Mouse (Mus musculus): Measurements from ENCODE around the gene Hspb7. TPM values are rescaled to one million over a fixed set of nuclear protein-coding genes. Genes with fewer than 3 reads are reported as not detected.
A peak's percentile ranks its signal among the peaks of the same experiment; 100 is the strongest.

Hspb7 gene
- polyA plus RNA-seq (2016; fragmentation: Nextera tagmentation; extraction: Ambion mirVana) = not detected in 2 replicates

DNA sequence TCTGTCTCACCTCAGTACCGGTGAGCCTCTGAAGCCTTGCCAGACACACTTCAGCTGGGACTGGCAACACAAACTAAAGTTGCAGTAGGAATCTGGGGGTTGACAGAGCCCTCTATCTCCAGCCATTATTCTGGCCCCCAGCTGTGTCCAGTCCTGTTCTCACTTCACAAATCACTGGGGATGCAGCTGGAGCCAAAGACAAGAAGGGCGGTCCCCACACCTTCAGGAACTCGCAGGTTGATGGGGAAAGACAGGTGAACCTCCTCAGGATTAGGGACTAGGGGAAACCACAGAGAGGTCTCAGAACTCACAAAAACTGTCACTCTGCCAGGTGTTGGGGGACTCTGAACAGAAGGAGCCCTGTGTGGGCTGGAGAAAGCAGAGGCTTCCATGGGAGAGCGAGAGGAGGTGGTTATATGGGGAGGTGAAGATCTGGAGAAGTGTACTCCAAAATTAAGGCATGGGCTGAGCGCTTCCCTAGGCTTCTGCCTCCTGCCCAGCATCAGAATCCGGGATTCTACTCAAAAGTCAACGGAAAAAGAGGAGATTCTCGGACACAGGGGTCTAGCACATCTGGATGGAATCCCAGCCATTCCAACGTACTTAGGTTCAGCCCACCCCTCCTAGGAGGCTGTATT is at the start of gene Hspb7:
Gene Hspb7 (plus strand): TSS at position 588 of the 638 bp plus-strand sequence.
- Histone ChIP-seq H3K4me3 (no peak within 1 kb of the TSS), H3K27me3 (peaks cover 13% of the 10 kb centered on the region), H3K27ac (no peak within 1 kb of the TSS), H3K4me1 (peaks cover 9% of the 10 kb centered on the region), H3K36me3 (no peaks in the 10 kb centered on the region), H3K9ac (no peak within 1 kb of the TSS), H3K4me2 (replicated peaks) (no peak within 1 kb of the TSS), H3K9me3 (no peaks in the 10 kb centered on the region)
- ATAC-seq (ENCODE audit: insufficient number of reproducible peaks, insufficient read depth, low FRiP score, low TSS enrichment) = no peak
- WGBS = 53% methylated on average over 9 of the region's 9 CpGs

DNA sequence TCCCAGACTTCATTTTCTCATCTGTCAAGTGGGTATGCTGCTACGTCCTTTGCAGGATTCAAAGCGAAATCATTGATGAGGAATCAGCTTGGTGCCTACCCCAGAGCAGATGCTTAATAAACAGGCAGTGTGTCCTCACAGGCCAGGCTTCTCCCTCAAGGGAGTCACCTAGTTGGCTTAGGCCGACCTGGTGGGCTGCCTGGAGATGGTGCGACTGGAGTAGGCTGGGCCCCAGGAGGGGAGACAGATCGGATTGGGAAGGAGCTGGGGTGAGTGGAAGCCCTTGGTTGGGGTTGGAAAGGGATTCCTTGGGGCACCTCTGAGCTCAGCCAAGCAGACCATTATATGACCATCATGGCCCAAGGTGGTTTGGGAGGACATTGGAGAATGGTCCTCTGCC is 48.2 kb upstream of the Hspb7 start:
- Histone ChIP-seq H3K4me2 (replicated peaks) (no peak overlapping the region), H3K27ac (no peak overlapping the region), H3K9ac (no peak overlapping the region), H3K4me1 (0 out of 2 replicates have a peak, but pooled peaks cover 8% of the 10 kb centered on the region), H3K36me3 (no peaks in the 10 kb centered on the region), H3K27me3 (peaks cover 24% of the 10 kb centered on the region), H3K4me3 (no peak overlapping the region), H3K9me3 (no peaks in the 10 kb centered on the region)
- 90% methylated on average over 5 of the region's 5 CpGs for WGBS
- ATAC-seq (ENCODE audit: insufficient number of reproducible peaks, insufficient read depth, low FRiP score, low TSS enrichment) = no peak

DNA sequence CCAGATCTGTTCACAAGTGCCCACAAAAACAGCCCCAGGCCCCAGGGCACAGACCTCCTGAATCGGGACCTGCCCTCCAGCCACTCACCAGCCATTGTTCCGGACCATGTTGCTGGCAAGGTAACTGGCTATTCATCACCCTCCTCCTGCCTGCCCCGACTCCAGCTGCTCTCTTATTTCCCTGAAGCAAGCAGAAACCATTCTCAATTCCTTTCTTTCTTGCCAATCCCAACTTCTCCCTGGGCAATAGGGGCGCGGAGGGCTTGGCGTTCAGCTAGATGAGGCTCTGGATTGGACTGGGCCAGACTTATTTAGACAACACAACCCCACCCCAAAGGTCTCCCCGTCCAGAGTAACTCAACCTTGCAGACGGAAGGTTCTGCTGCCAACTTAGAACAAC is 40.9 kb upstream of the Hspb7 start:
- no peak for ATAC-seq (ENCODE audit: insufficient number of reproducible peaks, insufficient read depth, low FRiP score, low TSS enrichment)

DNA sequence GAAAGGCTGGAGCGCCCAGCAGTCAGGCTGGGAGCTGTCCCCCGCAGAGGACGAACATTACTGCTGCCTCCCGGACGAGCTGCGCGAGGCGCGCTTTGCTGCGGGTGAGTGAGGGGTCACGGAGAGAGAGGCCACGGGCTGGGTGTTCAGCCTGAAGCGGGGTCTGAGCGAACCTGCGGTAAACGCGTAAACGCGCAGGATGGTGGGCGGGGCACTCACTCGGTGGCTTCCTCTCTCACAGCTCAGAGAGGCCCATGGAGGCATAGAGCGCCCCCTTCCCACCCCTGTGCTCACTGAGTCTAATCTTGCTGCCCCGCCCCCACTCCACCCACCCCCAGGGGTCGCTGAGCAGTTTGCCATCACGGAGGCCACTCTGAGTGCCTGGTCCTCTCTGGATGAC is 38.2 kb upstream of the Hspb7 start:
- Histone ChIP-seq H3K4me3 (peak overlapping the region; percentile 35), H3K27me3 (peaks cover 56% of the 10 kb centered on the region), H3K27ac (no peak overlapping the region), H3K4me1 (peaks cover 14% of the 10 kb centered on the region), H3K9ac (0 out of 2 replicates have a peak overlapping the region, but pooled peaks have one; percentile 25), H3K4me2 (replicated peaks) (peak overlapping the region; percentile 67), H3K36me3 (no peaks in the 10 kb centered on the region), H3K9me3 (no peaks in the 10 kb centered on the region)
- no peak for ATAC-seq (ENCODE audit: insufficient number of reproducible peaks, insufficient read depth, low FRiP score, low TSS enrichment)
- 1% methylated on average over 24 of the region's 25 CpGs for WGBS

More for the DNA sequence above, 40.9 kb upstream of the Hspb7 start:
- no peaks in the 10 kb centered on the region for H3K36me3 ChIP-seq
- 68% methylated on average over 8 of the region's 8 CpGs for WGBS
- peaks cover 51% of the 10 kb centered on the region for H3K27me3 ChIP-seq
- no peaks in the 10 kb centered on the region for H3K9me3 ChIP-seq
- H3K4me3 ChIP-seq = no peak overlapping the region
- H3K4me1 ChIP-seq = peaks cover 12% of the 10 kb centered on the region
- H3K9ac ChIP-seq = no peak overlapping the region
- no peak overlapping the region for H3K4me2 ChIP-seq (replicated peaks)
- no peak overlapping the region for H3K27ac ChIP-seq

DNA sequence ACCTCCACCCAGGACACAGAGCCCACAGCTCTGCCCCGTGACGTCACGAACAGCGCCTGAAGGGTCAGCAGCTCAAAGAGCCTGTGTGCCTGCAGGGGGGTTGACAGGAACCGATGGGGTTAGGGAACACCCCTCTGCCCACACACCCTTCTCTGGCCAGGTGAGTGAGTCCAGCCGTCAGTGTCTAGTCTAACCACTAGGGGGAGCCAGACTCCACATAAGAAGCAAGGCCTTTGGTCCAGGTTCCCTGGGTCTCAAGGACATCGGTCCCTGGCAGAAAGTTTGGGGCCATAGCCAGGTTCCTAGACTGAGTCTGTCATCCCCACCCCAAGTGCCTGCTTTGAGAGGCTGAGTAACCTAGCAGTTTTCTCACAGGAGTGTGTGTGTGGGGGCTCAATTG is 35.3 kb upstream of the Hspb7 start:
- Histone ChIP-seq H3K36me3 (no peaks in the 10 kb centered on the region), H3K9me3 (no peaks in the 10 kb centered on the region), H3K4me1 (peaks cover 14% of the 10 kb centered on the region), H3K27ac (no peak overlapping the region), H3K27me3 (peaks cover 48% of the 10 kb centered on the region), H3K4me2 (replicated peaks) (no peak overlapping the region), H3K9ac (no peak overlapping the region), H3K4me3 (no peak overlapping the region)
- WGBS = under 1% methylated on average over 7 of the region's 7 CpGs
- no peak for ATAC-seq (ENCODE audit: insufficient number of reproducible peaks, insufficient read depth, low FRiP score, low TSS enrichment)

DNA sequence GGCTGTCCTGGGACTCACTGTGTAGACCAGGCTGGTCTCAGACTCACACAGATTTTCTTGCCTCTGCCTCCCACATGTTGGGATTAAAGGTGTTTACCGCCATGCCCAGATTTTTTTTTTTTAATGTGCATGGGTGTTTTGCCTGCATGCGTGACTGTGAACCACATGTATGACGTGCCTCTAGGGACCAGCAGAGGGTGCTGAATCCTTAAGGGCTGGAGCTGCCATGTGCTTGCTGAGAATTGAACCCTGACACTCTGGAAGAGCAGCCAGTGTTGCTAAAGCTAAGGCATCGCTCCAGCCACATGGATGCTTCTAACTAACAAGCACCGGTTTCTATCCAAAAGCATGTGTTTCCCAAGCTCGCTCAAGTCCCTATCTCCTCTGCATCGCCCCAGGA is 34.4 kb upstream of the Hspb7 start:
- H3K27me3 ChIP-seq = peaks cover 40% of the 10 kb centered on the region
- no peak overlapping the region for H3K4me2 ChIP-seq (replicated peaks)
- no peaks in the 10 kb centered on the region for H3K36me3 ChIP-seq
- no peak for ATAC-seq (ENCODE audit: insufficient number of reproducible peaks, insufficient read depth, low FRiP score, low TSS enrichment)
- 75% methylated on average over 7 of the region's 7 CpGs for WGBS
- no peaks in the 10 kb centered on the region for H3K9me3 ChIP-seq
- peaks cover 14% of the 10 kb centered on the region for H3K4me1 ChIP-seq
- H3K4me3 ChIP-seq = no peak overlapping the region
- H3K27ac ChIP-seq = no peak overlapping the region
- no peak overlapping the region for H3K9ac ChIP-seq

DNA sequence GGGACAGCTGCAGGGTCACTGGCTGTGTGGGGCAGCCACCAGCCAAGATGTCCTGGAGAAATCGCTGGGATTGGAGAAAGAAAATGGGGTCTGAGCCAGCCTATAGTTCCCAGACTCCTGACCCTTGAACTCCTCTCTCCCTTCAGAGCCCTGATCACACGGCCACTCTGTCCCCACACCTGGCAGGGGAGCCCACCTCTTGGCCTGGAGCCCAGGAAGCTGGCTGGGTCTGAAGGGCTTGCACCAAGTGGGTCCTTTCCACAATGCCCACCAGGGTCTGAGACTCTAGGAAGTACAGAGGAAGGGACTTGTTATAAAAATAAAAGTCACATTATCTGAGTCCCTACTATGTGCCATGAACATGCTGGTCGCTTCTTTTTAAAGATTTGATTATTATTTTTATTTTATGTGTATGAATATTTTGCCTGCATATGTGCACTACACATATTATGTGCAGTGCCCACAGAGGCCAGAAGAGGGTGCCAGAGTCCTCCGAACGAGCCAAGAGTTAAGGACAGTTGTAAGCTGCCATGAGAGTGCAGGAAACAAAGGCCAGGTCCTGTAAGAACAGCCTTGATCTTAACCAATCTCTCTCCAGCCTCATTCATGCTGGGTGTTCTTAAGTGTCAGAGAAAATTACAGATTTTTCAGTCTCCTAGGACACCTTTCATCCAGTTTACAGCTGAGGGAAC is 33.3 kb upstream of the Hspb7 start:
- H3K4me2 ChIP-seq (replicated peaks) = no peak overlapping the region
- no peak overlapping the region for H3K9ac ChIP-seq
- no peak overlapping the region for H3K4me3 ChIP-seq
- H3K27ac ChIP-seq = no peak overlapping the region
- peaks cover 29% of the 10 kb centered on the region for H3K27me3 ChIP-seq
- no peaks in the 10 kb centered on the region for H3K36me3 ChIP-seq
- peaks cover 11% of the 10 kb centered on the region for H3K4me1 ChIP-seq
- 21% methylated on average over 5 of the region's 5 CpGs for WGBS
- no peaks in the 10 kb centered on the region for H3K9me3 ChIP-seq
- ATAC-seq (ENCODE audit: insufficient number of reproducible peaks, insufficient read depth, low FRiP score, low TSS enrichment) = no peak

DNA sequence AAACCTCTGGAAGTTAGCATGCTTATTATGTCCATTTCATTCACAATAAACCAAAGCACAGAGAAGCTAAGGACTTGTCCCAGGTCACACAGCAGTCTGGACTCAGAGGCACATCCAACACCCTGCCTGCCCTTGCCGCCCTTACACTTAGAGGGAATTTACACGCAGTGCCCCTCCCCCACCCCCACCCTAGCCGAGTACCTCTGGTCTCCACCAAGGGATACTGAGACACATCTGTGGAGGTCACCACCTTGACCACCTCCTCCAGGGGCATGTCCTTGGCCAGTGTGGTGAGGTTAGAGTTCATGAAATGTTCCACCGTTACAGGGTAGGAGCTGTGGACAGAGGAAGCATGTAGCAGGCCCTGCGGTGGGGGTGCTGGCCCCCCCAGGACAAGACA is 32.6 kb upstream of the Hspb7 start:
- no peak for ATAC-seq (ENCODE audit: insufficient number of reproducible peaks, insufficient read depth, low FRiP score, low TSS enrichment)
- Histone ChIP-seq H3K27ac (no peak overlapping the region), H3K36me3 (no peaks in the 10 kb centered on the region), H3K9ac (no peak overlapping the region), H3K4me1 (peaks cover 4% of the 10 kb centered on the region; the same call in 1 of the 2 replicates), H3K9me3 (no peaks in the 10 kb centered on the region), H3K27me3 (peaks cover 23% of the 10 kb centered on the region), H3K4me3 (no peak overlapping the region), H3K4me2 (replicated peaks) (no peak overlapping the region)
- WGBS = 58% methylated on average over 5 of the region's 5 CpGs

DNA sequence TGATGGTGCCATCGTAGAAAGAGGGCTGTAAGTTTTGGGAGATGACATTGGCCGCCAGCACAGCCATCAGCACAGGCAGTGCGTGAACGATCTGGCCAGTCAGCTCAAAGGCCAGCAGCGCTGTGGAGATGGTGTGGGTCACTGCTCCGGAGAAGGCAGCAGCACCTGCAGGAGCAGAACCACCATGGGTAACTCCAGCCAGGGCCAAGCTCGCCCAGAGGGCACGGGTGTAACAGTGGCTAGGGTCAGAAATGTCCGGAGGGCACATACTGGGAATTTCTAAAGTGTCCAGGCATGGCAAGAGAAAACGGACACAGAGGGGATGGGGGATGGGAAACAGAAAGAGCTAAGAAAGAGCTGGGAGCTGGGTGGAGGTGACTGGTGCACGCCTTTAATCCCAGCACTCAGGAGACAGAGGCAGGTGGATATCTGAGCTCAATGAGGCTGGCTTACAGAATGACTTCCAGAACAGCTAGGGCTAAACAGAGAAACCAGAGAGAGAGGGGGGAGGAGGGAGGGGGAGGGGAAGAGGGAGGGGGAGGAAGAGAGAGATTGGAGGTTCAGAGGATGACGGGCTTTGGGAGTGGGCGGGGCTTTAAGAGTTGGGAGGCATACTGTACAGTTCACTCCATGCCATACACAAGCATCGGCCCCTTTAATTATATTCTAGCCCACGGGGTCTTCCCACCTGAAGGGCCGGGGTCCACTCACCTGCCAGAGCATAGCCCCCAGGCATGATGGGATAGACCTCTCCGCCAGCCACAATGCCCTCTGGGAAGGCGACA is 31.0 kb upstream of the Hspb7 start:
- ATAC-seq (ENCODE audit: insufficient number of reproducible peaks, insufficient read depth, low FRiP score, low TSS enrichment) = no peak
- H3K36me3 ChIP-seq = no peaks in the 10 kb centered on the region
- 64% methylated on average over 18 of the region's 18 CpGs for WGBS

DNA sequence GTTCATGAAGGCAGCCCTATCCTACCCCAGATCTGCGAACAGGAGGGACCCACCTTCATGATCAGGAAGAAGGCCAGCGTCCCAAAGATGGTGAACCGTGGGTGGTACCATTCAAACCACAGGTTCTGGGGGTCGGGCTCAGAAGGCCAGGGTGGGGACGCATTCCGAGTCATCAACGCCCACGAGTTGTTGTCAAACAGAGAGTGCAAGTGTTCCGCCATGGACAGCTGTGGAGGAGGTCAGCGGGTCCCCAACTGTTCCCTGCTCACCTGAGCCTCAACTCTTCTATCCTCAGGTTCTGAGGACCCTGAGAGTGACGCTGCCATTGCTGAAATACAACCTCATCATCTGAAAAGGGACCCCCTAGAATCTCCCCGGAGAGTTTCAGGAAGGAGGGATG is 29.3 kb upstream of the Hspb7 start:
- WGBS = 78% methylated on average over 12 of the region's 12 CpGs

More for the DNA sequence above, 31.0 kb upstream of the Hspb7 start:
- H3K4me2 ChIP-seq (replicated peaks) = no peak overlapping the region
- peaks cover 6% of the 10 kb centered on the region for H3K27me3 ChIP-seq
- H3K9me3 ChIP-seq = no peaks in the 10 kb centered on the region
- H3K27ac ChIP-seq = no peak overlapping the region
- no peak overlapping the region; the same call in 1 of the 2 replicates for H3K9ac ChIP-seq
- H3K4me1 ChIP-seq = peaks cover 3% of the 10 kb centered on the region; the same call in 1 of the 2 replicates
- H3K4me3 ChIP-seq = no peak overlapping the region

DNA sequence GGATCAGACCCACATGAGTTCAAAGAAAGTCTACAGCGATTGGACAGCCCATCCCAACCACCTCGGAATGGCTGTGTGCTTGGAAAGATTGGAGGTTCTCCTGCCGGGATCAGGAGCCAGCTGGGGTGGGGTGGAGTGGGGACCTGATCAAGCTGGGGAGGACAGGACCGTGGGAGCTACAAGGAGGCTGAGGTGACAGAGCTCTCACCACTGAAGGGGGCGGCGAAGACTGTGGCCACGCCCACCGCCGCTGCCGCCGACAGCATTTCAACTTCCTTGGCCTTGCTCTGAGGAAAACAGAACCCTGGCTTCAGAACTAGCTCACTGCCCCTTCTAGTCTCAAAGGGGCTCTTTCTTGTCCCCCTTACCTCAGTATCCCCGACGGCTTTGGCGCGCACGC is 25.8 kb upstream of the Hspb7 start:
- Histone ChIP-seq H3K9ac (no peak overlapping the region), H3K27me3 (peaks cover 6% of the 10 kb centered on the region; the same call in 1 of the 2 replicates), H3K4me3 (no peak overlapping the region), H3K4me2 (replicated peaks) (peak overlapping the region; percentile 16; the same call in 1 of the 2 replicates), H3K27ac (no peak overlapping the region), H3K4me1 (peaks cover 5% of the 10 kb centered on the region; the same call in 1 of the 2 replicates), H3K36me3 (no peaks in the 10 kb centered on the region), H3K9me3 (no peaks in the 10 kb centered on the region)
- ATAC-seq (ENCODE audit: insufficient number of reproducible peaks, insufficient read depth, low FRiP score, low TSS enrichment) = no peak
- 16% methylated on average over 16 of the region's 16 CpGs for WGBS

More for the DNA sequence above, 29.3 kb upstream of the Hspb7 start:
- Histone ChIP-seq H3K36me3 (no peaks in the 10 kb centered on the region), H3K9ac (no peak overlapping the region), H3K27me3 (peaks cover 6% of the 10 kb centered on the region; the same call in 1 of the 2 replicates), H3K27ac (no peak overlapping the region), H3K4me3 (no peak overlapping the region), H3K4me2 (replicated peaks) (no peak overlapping the region), H3K9me3 (no peaks in the 10 kb centered on the region), H3K4me1 (no peaks in the 10 kb centered on the region)
- ATAC-seq (ENCODE audit: insufficient number of reproducible peaks, insufficient read depth, low FRiP score, low TSS enrichment) = no peak
